Mouse (Mus musculus) heart, adult 9 months (tissue): ENCODE measurements around the gene a.

Source experiments
- DNase-seq, 2 experiments: peaks; one replicate each; pipeline ENCODE4 v3.0.0; 2022; ENCODE audit warnings: low spot score in 2 of 2

Gene a

DNA sequence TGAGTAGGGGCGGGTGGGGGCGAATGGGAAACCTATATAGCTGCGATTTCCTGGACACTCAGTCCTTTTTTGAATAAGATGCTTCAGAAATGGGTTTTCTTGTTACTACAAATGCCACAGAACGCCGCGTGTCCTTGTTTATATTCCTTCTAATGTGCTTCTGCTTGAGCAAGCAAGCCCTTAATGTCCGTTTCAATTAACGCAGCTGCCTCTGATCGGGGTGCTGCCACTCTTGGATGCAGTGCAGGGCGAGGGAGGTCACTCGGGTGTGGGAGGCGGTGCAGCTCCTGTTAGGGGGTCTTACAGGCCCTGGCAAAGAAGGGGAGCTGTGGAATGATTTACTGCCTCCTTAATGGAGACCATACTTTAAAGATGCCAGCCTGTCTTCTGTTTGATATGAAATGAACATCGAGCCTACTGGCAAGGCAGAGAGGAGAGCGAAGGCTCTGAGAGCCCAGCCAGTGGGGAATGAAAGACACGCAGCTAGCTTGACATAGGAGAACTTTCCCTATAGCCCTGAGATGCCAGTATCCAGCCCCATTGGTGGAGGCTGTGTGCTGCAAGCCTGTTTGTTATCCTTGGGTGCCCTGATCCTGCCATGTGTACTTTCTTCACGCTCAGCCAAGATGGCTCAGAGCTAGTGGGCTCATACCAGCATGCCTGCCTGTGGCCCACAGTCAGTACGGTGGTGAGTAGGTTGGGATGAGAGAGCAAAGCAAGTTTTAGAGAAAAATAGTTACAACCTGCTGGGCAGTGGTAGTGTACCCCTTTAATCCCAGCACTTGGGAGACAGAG is 8.1 kb upstream of the a start:
- DNase-seq = no peak

DNA sequence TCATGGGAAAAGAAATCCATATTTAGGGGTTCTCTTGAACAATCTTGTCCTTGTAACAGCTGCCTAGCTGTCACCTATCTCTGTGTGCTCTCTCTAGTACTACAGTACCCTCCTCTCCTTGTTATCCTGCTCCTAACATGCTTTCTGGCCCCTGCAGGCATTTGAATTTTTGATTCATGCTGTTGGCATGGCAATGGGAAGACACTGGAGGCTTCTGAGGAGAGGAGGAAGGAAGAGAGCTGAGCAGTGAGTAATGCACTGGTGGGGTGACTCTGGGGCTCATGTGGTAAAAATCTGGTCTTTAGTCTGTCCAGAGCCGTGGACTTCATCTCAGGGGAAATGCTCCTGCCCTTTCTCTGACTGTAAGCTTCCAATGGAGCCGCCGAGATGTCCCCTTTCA is 5.9 kb upstream of the a start:
- DNase-seq = no peak

DNA sequence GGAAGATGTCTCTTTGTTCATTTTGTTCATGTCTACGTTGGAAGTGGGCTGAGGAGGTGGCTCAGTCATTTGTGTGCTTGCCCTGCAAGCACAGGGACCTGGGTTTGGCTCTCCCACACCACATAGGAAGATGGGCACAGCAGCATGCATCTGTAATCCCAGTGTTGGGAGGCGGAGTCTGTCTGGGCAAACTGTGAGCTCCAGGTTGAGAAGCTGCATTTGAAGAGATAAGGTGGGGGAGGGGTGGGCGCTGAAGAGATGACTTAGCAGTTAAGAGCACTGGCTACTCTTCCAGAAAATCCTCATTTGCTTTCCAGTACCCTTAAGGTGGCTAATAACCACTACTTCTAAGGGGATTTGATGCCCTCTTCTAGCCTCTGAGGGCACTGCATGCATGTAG is 5.0 kb upstream of the a start:
- DNase-seq = no peak

DNA sequence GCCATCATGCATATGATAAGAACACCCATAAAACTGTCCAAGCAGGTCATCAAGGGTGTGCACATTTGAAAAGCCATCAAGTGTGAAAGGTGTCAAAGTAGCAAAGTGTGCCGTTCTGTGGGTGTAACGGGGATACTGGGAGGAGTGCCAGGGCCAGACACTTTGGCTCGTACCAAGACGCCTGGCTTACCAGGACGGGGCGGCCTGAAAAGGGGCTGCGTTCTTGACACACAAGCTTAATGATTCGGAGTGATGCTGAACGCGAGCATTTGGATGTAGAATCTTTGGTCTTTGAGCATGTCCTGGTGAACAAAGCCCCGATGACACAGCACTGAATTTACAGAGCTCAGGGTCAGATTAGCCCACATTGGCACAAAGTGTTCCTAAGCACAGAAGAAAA is 4.4 kb upstream of the a start:
- no peak for DNase-seq

DNA sequence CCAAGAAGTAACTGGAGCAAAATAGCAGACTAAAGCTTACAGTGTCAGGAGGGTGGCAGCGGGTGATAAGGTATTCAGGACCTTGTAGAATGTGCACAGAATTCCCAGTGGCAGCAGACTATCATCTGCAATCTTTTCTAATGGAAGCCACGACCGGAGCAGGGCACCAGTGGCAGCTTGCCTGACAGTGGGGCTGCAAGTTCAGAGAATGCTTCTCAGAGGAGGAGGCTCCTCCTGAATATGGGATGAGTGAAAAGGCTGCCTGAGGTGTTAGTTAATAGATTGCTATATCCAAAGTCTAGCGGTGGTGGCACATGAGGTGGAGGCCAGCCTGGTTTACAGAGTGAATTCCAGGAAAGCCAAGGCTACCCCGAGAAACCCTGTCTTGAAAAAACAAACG is 1.8 kb upstream of the a start:
- no peak for DNase-seq

DNA sequence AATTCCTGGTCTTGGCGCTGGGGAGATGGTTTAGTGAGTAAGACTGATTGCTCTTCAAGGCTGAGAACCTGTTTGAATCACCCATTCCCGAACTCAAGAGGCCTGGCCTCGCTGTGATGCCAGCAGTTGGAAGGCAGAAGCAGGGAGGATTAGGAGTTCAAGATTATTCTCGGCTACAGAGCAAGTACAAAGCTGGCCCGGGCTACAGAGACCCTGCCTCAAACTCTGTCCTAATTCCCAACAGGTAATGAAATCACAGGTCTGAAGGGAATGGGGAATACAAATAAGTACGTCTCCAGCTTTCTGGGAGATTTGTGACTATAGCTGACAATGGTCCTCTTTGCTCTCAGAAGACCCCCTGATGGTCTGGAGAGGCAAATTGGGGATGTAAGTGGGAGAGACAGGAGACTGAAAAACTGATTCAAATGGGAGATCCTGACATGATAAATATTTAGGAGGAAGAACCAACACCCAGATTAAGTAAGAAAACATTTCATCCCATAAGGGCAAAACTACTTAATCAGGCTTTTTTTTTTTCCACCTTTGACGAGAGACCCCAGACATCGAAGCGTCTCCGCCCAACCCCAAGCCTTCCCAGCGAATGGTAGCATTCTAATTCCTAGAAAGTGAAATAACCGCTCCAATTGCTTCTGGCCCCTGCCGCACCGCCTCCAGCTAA is 1.1 kb upstream of the a start:
- DNase-seq = peak in 1 of 2 experiments; percentile 11

DNA sequence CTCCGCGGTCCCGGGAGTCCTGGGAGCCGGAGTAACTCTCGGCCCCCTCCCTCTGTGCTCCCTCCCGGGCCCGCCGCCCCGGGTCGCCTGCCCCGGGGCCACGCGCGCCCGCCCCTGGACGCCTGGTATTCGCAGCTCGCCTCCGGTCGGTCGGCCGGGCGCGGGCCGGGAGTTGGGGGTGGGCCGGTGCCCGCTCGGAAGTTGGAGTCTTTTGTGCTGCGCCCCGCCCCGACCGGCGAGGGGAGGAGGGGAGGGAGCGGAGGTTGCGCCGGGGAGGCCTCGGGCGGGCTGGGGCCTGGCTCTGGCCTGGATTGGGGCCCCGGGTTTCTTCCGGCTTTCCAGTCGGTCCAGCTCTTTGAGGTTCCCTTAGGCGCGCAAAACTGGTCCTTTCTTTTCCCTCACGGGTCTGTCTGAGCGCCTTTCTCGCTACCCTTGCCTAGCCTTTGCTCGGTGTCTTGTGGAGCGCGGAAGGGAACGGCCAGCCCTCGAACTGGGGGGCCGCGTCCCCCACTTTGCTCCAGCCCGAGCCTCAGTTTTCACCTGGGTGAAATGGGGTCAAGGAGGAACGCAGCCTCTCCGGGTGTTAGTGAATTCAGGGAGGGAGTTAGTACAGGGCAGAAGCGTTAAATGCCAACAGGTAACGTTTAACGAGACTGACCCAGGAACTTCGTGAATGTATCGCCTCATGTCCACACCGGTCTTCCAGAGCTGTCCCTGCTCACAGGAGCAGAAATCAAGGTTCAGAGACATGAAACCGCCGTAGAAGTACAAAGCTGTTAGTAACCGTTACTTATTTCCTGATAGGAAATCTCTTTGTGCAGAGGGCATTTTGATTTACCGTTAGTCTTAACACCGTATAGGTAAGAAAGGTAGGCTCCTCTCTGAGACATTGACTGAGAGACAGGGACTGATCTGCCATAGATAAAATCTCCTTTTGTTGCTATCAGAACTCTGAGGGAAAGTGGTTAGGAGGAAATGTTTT is 750 bp downstream of the a start:
- peak; percentile 84 to 86 for DNase-seq

DNA sequence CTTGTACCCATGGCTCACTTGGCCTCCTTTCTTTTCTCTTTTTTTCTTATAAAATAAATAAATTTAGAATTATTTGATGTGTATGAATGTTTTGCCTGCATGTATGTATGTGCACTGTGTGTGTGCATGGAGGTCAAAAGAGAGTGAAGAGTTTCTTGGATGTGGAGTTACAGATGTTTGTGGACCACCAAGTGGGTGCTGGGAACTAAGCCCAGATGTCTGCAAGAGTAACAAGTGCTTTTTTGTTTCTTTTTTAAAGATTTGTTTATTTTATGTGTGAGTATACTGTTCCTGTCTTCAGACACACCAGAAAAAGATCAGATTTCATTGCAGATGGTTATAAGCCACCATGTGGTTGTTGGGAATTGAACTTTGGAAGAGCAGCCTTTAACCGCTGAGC is 12.2 kb downstream of the a start:
- no peak for DNase-seq

DNA sequence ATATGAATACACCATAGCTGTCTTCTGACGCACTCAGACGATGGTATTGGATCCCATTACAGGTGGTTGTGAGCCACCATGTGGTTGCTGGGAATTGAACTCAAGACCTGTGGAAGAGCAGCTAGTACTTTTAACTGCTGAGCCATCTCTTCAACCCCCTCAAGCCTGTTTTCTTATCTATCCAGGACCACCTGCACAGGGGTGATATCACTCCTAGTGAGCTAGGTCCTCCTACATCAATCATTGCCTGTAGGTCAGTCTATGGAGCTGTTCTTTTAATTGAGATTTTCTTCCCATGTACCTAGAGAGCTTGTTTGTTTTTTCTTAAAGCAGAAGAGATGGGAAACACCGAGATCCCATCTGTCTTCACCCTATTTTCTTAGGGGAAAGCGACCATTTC is 12.6 kb downstream of the a start:
- no peak for DNase-seq

DNA sequence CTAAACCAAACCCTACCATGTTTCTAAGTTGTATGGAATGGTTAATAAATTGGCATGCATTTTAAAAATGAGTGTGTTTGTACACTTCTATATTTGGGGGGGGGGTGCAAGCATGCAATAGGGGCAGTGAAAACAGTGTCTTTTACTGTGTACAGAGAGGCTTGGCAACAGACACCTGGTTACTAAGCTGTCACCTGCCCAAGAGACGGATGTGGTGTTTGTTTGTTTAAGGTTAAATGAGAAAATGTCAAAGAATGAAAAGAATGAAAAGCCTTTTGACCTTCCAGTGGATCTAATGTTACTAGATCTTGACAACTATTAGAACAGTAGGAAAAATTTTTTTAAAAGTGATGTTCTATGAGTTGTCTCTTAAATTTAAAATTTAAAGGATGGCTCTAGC is 16.5 kb downstream of the a start:
- DNase-seq = no peak

DNA sequence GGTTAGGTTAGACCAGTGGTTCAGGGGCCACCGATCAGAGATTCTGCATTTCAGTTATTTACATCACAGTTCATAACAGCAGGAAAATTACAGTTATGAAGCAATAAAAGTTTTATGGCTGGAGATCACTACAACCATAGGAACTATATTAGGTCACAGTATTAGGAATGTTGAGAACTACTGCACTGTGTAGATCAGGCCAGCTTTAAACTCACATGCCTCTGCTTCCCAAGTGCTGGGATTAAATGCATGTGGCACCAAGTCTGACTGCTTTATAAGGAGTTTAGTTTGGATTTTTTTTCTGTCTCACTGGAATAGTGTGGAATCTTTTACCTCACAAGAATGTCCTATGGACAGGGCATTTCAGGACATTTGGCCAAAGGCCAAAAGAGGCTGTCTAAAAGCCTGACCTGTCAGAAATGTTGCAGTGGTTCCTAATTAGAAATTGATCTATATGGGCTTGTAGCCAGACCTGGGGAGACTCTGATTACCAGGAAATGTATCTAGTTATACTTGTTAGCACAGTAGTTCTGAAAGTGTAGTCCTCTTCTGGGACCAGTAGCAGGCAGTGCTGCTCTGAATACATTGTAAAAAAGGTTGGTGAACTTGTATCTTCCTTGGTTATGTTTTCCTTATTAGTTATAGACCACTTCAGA is 18.0 kb downstream of the a start:
- peak; percentile 31 to 50 for DNase-seq

DNA sequence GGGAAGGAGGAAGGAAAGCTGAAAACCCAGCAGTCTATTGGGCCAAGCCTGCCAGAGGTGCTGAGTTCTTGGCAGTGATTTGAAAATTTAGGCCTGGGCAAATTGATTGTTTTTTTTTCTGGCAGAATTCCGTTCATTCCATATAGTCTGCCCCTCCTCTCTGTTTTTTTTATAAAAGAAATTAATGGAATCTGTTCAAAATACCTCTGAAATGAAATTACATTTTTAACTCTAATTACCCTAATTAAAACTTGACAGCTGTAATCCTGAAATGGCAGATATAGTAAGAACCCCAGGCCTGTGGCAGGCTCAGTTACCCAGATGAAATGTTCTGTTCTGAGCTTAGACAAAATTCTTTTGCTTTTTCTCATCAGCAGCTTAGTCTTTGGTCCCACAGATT is 19.6 kb downstream of the a start:
- DNase-seq = no peak

DNA sequence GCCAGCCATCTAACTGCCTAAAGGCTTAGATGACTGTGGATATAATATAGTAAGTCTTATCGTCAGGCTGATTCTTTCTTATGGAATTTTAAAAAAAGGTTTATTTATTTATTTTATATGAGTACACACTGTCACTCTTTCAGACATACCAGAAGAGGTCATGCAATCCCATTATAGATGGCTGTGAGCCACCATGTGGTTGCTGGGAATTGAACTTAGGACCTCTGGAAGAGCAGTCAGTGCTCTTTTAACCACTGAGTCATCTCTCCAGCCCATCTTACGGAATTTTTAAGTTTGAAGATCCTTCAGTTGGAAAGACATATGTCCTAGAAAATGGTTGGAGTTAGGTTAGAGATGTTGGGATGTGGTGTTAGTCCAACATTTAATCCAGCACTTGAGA is 22.2 kb downstream of the a start:
- no peak for DNase-seq

DNA sequence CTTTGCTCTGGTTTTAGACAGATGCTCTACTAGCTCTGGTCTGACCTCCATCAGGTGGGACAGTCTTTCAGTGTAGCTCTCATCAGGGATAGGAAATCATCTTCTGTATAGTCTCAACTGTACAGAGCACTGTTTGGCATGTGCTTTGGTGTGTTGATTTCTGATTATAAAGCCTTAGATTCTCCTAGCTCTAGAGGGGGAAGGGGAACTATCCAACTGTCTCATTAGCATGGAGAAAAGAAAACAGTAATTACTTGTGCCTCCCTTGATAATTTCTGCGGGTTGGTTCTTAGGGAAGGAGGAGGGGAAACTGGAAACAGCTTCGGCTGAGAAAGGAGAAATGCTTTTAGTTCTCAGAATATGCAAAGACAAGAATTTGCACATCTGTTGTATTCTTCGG is 25.9 kb downstream of the a start:
- DNase-seq = no peak

DNA sequence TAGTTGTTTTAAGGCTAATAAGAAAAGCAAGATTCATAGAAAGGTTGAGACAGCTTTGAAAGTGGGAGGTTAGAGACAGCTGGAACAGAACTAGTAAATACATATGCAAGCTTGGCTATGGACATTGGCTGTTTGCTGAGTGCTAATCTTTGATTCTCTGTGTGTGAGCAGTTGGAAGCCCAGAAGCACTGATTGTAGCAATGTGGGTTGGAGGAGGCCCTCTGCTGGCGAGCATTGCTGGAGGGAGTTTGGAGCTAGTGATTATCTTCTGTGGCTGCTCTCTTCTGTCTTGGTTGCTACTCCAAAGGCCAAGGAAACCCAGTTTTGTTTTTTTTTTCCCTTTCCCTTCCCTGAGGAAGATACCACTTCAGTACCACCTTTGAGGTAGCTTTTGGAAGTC is 26.6 kb downstream of the a start:
- no peak for DNase-seq

DNA sequence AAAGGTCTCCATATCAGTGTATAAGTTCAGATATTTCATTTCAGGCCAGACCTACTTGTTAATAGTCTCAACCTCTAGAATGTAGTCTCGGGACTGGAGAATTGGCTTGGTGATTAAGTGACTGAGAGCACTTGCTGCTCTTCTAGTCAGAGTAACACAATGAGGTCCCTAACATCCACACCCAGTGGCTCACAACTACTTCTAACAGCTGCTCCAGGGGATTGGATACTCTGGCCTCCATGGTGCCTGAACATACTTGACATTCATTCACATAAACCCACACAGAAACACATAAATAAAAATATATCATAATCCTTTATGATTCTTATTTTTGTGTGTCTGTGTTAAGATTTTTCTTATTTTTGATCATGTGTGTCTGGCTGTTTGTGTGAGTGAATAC is 27.4 kb downstream of the a start:
- no peak for DNase-seq

DNA sequence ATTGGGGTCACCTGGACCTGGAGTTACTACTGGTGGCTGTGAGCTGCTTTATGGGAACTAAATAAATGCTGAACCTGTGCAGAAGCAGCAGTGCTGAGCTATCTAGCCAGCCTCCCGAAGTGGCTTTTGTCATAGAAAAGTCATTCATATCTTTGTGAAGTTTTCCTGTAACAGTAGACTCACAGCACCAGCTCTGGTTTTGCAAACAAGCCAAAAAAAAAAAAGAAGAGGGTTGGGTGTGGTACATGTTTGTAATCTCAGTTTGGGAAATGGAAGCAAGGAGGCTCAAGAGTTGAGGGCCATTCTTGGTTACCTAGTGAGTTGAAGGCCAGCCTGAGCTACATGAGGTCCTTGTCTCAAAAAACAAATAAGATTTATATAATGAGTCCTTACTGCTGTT is 29.1 kb downstream of the a start:
- no peak for DNase-seq

DNA sequence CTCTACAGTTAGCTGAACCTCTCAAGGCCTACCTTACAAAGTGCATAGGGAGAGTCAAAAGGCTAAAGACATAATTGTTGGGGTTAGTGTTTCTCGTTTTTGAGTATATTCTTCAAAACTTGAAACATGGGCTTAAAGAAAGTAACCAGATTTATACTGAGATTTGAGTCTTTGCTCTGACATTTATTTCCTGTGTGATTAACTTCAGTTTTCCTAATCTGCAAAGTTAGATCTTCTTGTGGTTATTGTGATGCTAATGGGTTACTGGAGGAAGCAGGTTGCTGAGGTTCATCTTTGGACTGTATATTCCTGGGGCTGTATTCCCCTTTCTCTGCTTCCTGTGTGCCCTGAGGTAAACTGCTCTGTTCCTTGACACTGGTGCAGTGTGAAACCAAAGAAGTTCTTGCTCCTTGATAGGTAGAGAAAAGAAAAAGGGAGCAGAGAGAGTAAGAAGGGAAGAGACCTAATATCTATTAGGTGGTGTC is 34.9 kb downstream of the a start:
- DNase-seq = no peak

DNA sequence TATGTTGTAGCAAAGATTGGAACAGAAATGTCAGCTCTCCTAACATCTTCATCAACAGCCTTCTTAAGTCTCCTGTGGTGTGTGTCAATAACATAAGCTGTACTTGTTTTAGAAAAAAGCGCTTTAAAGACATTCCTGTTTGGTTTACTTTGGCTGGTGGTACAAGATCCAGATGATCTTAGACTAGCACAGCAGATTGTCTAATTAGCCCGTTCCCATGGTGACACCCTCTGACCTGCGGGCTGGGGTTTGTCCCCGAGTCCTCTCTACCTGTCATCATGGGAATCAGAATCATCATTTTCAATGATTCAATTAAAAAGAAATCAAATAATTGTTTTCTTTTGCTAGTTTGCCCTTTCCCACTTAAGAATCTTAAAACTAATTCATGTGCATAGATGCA is 36.3 kb downstream of the a start:
- no peak for DNase-seq

DNA sequence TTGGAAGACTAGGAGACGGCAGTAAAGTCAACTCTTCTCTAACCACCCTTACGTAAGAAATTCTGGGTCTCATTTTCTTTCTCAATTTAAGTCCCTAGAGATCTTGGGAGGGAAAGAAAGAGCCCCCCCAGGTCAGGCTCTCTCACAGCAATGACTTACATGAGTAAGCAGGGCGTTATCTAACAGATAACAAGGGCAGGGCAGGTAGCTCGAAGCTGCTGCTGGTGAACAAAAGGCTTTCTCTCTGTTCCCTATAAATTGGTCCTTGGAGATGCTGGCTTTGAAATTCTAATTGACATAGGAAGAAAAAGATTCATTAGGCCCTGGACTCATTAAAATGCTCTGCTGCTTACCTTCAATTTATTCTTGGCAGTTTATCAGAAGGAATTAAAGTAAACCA is 41.3 kb downstream of the a start:
- DNase-seq = no peak

DNA sequence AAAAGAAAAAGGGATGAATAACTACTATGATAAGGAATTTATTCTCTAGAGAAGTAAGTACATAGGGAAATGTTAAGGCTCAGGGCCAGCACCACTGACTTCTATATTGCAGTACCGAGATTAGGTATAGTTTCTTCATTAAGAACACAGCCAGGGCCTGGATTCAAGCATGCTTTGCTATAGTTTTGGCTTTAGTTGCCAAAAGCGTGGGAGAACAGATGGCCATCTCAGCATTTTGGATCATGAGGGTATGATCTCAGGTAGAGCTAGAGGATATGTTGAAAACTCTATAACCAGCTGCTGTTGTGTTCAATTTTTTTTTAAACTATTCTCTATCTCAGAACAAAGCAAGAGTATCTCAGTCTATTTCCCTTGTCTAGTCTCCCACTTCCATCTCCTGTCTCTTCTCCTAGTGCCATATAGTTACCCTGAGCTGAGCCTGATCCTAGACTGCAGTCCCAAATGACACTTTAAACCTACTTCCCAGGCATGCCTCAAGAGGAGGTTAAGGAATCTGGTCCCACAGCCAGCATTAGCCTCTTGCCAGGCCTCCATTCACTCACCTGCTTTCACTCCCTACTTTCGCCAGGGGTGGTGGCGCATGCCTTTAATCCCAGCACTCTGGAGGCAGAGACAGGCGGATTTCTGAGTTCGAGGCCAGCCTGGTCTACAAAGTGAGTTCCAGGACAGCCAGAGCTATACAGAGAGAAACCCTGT is 43.1 kb downstream of the a start:
- DNase-seq = no peak
